Mouse (Mus musculus): ENCODE results near the gene Trim31. TPM values are rescaled to one million over a fixed set of nuclear protein-coding genes. Genes with fewer than 3 reads are reported as not detected.

Gene Trim31
- polyA plus RNA-seq, 1 experiment from 2014 or later = not detected

DNA sequence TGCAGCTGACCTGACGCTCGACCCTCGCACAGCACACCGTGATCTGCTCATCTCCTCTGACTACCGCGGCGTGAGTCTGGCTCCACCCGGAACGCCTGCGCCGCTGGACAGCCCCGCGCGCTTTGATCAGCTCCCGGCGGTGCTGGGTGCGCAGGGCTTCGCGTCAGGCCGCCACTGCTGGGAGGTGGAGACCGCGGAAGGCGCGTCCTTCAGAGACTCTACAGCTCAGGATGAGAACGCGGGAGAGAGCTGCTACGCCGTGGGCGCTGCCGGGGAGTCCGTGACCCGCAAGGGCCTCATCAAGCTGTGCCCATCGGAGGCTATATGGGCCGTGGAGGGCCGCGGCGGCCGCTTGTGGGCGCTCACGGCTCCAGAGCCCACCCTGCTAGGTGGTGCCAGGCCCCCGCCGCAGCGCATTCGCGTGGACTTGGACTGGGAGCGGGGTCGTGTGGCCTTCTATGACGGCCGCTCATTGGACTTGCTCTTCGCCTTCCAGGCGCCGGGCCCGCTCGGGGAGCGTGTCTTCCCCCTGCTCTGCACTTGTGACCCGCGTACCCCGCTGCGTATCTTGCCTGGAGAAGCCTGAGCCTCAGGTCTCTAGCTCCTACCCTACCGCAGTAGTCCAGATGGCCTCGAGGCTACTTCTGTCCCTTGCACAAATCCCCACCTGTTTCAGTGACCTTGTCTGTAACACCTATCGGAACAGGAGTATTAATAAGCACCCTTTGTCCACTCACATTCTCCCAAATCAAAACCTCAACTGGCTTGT is 49.3 kb downstream of the Trim31 start:
- WGBS (ENCODE audit: insufficient replicate concordance) = 1% methylated on average over 62 of the region's 62 CpGs
- Histone ChIP-seq H3K4me2 (peak overlapping the region; percentile 69), H3K9ac (peak overlapping the region; percentile 51), H3K36me3 (peaks cover 15% of the 10 kb centered on the region), H3K27ac (no peak overlapping the region), H3K4me3 (replicated peaks) (peak overlapping the region; percentile 48), H3K27me3 (peaks cover 72% of the 10 kb centered on the region), H3K4me1 (replicated peaks) (peaks cover 30% of the 10 kb centered on the region), H3K9me3 (replicated peaks) (no peaks in the 10 kb centered on the region)
- no peak for ATAC-seq (ENCODE audit: low read depth)
- no peak for DNase-seq

DNA sequence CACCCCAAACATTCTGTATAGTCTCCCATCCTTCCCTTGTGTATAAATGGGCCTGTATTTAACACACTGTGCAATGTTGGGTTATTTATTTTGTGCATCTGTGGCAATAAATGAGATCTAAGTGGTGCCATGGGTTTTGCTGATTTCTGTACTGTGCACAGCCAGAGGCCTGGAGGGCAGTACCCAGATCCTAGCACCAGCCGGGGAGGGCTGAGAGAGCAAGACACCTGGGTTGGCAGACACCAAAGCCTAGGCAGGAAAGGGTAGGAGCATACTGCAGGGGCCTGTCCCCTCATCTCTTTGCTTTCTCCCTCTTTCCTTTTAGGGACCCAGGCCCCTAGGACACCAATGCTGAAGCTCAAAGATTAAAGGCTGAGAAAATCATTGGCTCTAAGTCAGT is 50.4 kb downstream of the Trim31 start:
- Histone ChIP-seq H3K9me3 (replicated peaks) (no peaks in the 10 kb centered on the region), H3K4me2 (no peak overlapping the region), H3K4me3 (replicated peaks) (no peak overlapping the region), H3K27me3 (peaks cover 61% of the 10 kb centered on the region), H3K9ac (no peak overlapping the region), H3K27ac (no peak overlapping the region), H3K4me1 (replicated peaks) (peaks cover 26% of the 10 kb centered on the region), H3K36me3 (peaks cover 15% of the 10 kb centered on the region)
- 82% methylated on average over 1 of the region's 1 CpGs for WGBS (ENCODE audit: insufficient replicate concordance)
- DNase-seq = no peak
- ATAC-seq (ENCODE audit: low read depth) = no peak

GRCm38 (mm10) chr17:36949265-36949664 is 51.3 kb downstream of the Trim31 start:
- ATAC-seq (ENCODE audit: low read depth) (no peak), DNase-seq (no peak)
- H3K9me3 ChIP-seq (replicated peaks) = no peaks in the 10 kb centered on the region
- peaks cover 52% of the 10 kb centered on the region for H3K27me3 ChIP-seq
- WGBS (ENCODE audit: insufficient replicate concordance) = 84% methylated on average over 8 of the region's 8 CpGs
- H3K4me3 ChIP-seq (replicated peaks) = no peak overlapping the region
- H3K4me1 ChIP-seq (replicated peaks) = peaks cover 26% of the 10 kb centered on the region
- no peak overlapping the region for H3K27ac ChIP-seq
- H3K4me2 ChIP-seq = no peak overlapping the region
- H3K36me3 ChIP-seq = peaks cover 18% of the 10 kb centered on the region
- H3K9ac ChIP-seq = no peak overlapping the region

GRCm38 (mm10) chr17:36950981-36951947 is 53.3 kb downstream of the Trim31 start, which contains the start of gene Ppp1r11:
Gene Ppp1r11, minus strand, starts transcription at chr17:36951741.
- peak within 1 kb of the TSS; percentile 81 for H3K4me2 ChIP-seq
- under 1% methylated on average over 36 of the region's 36 CpGs for WGBS (ENCODE audit: insufficient replicate concordance)
- no peaks in the 10 kb centered on the region for H3K9me3 ChIP-seq (replicated peaks)
- H3K9ac ChIP-seq = peak within 1 kb of the TSS; percentile 82
- peak; percentile 91 for DNase-seq
- H3K4me3 ChIP-seq (replicated peaks) = peak within 1 kb of the TSS; percentile 80
- peaks cover 32% of the 10 kb centered on the region for H3K27me3 ChIP-seq
- H3K36me3 ChIP-seq = peaks cover 23% of the 10 kb centered on the region
- peaks cover 26% of the 10 kb centered on the region for H3K4me1 ChIP-seq (replicated peaks)
- H3K27ac ChIP-seq = peak within 1 kb of the TSS; percentile 61
- ATAC-seq (ENCODE audit: low read depth) = peak; percentile 97

- Histone ChIP-seq H3K36me3 (peaks cover 23% of the 10 kb centered on the region), H3K4me2 (no peak overlapping the region), H3K27ac (no peak overlapping the region), H3K9me3 (replicated peaks) (no peaks in the 10 kb centered on the region), H3K4me1 (replicated peaks) (peaks cover 22% of the 10 kb centered on the region), H3K9ac (no peak overlapping the region), H3K27me3 (peaks cover 18% of the 10 kb centered on the region), H3K4me3 (replicated peaks) (no peak overlapping the region)
- no peak for ATAC-seq (ENCODE audit: low read depth)
- 78% methylated on average over 2 of the region's 2 CpGs for WGBS (ENCODE audit: insufficient replicate concordance)
- no peak for DNase-seq
These were observed 54.7 kb downstream of the Trim31 start for GRCm38 (mm10) chr17:36952631-36953030.

DNA sequence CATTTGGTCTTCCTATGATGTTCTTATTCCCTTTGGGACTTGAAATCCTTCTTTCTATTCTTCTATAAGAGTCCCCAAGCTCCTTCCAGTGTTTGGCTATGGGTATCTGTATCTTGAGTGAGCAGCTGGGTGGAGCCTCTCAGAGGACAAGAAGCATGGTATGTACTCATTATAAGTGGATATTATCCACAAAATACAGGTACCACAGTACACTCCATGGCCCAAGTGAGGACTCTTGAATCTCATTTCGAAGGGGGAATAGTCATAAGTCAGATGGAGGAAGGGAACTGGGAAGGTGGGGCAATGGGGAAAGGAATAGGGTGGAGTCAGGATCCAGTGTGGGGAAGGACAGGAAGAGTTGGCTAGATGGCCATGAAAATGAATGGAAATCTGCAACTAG is 55.1 kb downstream of the Trim31 start:
- H3K4me2 ChIP-seq = no peak overlapping the region

GRCm38 (mm10) chr17:36957999-36958743 is 60.3 kb downstream of the Trim31 start, which contains the start of the genes Znrd1 and Znrd1as:
Gene Znrd1, minus strand, starts transcription at chr17:36958559.
Gene Znrd1as, plus strand, starts transcription at chr17:36958592.
- Histone ChIP-seq H3K27ac (peak within 1 kb of the TSS; percentile 15; the same call in 1 of the 2 replicates), H3K36me3 (peaks cover 8% of the 10 kb centered on the region; the same call in 1 of the 2 replicates), H3K4me2 (peak within 1 kb of the TSS; percentile 73), H3K9me3 (replicated peaks) (no peaks in the 10 kb centered on the region), H3K9ac (peak within 1 kb of the TSS; percentile 79), H3K27me3 (no peaks in the 10 kb centered on the region), H3K4me3 (replicated peaks) (peak within 1 kb of the TSS; percentile 76), H3K4me1 (replicated peaks) (peaks cover 18% of the 10 kb centered on the region)
- ATAC-seq (ENCODE audit: low read depth) (peak; percentile 94), DNase-seq (peak; percentile 93)
- under 1% methylated on average over 46 of the region's 46 CpGs for WGBS (ENCODE audit: insufficient replicate concordance)

More for the DNA sequence above, 55.1 kb downstream of the Trim31 start:
- no peak overlapping the region for H3K27ac ChIP-seq
- H3K9ac ChIP-seq = no peak overlapping the region
- H3K4me1 ChIP-seq (replicated peaks) = peaks cover 26% of the 10 kb centered on the region
- WGBS (ENCODE audit: insufficient replicate concordance) = 66% methylated on average over 1 of the region's 1 CpGs
- ATAC-seq (ENCODE audit: low read depth) (no peak), DNase-seq (no peak)
- H3K36me3 ChIP-seq = peaks cover 23% of the 10 kb centered on the region
- no peaks in the 10 kb centered on the region for H3K9me3 ChIP-seq (replicated peaks)
- H3K4me3 ChIP-seq (replicated peaks) = no peak overlapping the region
- peaks cover 14% of the 10 kb centered on the region for H3K27me3 ChIP-seq

DNA sequence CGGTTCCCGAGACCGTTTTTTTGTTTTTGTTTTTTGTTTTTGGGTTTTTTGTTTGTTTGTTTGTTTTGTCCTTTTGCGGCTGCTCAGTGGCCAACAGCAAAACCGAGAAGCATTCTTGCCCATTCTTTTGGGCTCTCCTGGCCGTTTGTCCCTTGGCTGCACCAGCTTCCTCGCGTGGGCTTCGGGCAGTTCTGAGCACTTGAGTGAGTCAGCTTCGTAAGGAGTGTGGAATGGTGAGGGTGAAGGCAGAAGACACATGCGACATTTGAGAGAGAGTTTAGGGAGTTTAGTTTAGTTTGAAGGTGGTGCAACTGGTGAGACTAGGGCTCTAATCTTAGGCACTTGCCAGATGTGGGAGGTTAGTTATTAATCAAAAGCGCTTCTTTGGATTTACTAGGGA is 61.0 kb downstream of the Trim31 start:
- WGBS (ENCODE audit: insufficient replicate concordance) = 14% methylated on average over 12 of the region's 12 CpGs
- no peak for DNase-seq

More for the DNA sequence above, 61.0 kb downstream of the Trim31 start:
- no peaks in the 10 kb centered on the region for H3K9me3 ChIP-seq (replicated peaks)
- H3K4me1 ChIP-seq (replicated peaks) = peaks cover 18% of the 10 kb centered on the region
- H3K9ac ChIP-seq = peak overlapping the region; percentile 79
- H3K4me2 ChIP-seq = peak overlapping the region; percentile 73
- peak overlapping the region; percentile 76 for H3K4me3 ChIP-seq (replicated peaks)
- no peaks in the 10 kb centered on the region for H3K27me3 ChIP-seq
- 0 out of 2 replicates have a peak, but pooled peaks have one; percentile 18 for ATAC-seq (ENCODE audit: low read depth)
- no peak overlapping the region for H3K27ac ChIP-seq
- peaks cover 5% of the 10 kb centered on the region; the same call in 1 of the 2 replicates for H3K36me3 ChIP-seq
